Mouse (Mus musculus): ENCODE measurements around the gene Papss1. TPM values are rescaled to one million over a fixed set of nuclear protein-coding genes. Genes with fewer than 3 reads are reported as not detected.
"Not testable (repeated sequence)": the region's sequence is repeated elsewhere in the genome, so short reads cannot be mapped to it uniquely, and the experiment has no call there.

The Papss1 gene
- 39.1 and 41.5 TPM in 2 replicates for polyA plus RNA-seq (2015; fragmentation: Nextera tagmentation; extraction: Ambion mirVana)

- Histone ChIP-seq H3K27ac (replicated peaks) (peak within 1 kb of the TSS; percentile 94), H3K36me3 (0 out of 2 replicates have a peak, but pooled peaks cover 2% of the 10 kb centered on the region), H3K9ac (peak within 1 kb of the TSS; percentile 85), H3K9me3 (no peaks in the 10 kb centered on the region), H3K4me3 (peak within 1 kb of the TSS; percentile 84), H3K4me1 (peaks cover 20% of the 10 kb centered on the region), H3K4me2 (peak within 1 kb of the TSS; percentile 72), H3K27me3 (replicated peaks) (no peaks in the 10 kb centered on the region)
- under 1% methylated on average over 72 of the region's 73 CpGs for WGBS
- peak; percentile 99 for ATAC-seq (ENCODE audit: extremely low read depth, insufficient number of reproducible peaks, low FRiP score, low TSS enrichment)
Observed at GRCm38 (mm10) chr3:131564430-131565256, at the start of gene Papss1. Gene Papss1, plus strand, starts transcription at chr3:131564768.

- H3K4me3 ChIP-seq = no peak overlapping the region
- H3K4me1 ChIP-seq = no peaks in the 10 kb centered on the region
- no peak overlapping the region for H3K4me2 ChIP-seq
- no peak for ATAC-seq (ENCODE audit: extremely low read depth, insufficient number of reproducible peaks, low FRiP score, low TSS enrichment)
- no peak overlapping the region for H3K27ac ChIP-seq (replicated peaks)
- WGBS = 75% methylated on average over 7 of the region's 7 CpGs
- no peak overlapping the region for H3K9ac ChIP-seq
- H3K9me3 ChIP-seq = no peaks in the 10 kb centered on the region
- H3K27me3 ChIP-seq (replicated peaks) = no peaks in the 10 kb centered on the region
- no peaks in the 10 kb centered on the region for H3K36me3 ChIP-seq
Observed at GRCm38 (mm10) chr3:131516332-131516999, 48.1 kb upstream of the Papss1 start.

GRCm38 (mm10) chr3:131517756-131518155 is 46.8 kb upstream of the Papss1 start:
- no peak overlapping the region for H3K9ac ChIP-seq
- no peak overlapping the region for H3K4me2 ChIP-seq
- no peaks in the 10 kb centered on the region for H3K9me3 ChIP-seq
- 67% methylated on average over 6 of the region's 6 CpGs for WGBS
- no peak for ATAC-seq (ENCODE audit: extremely low read depth, insufficient number of reproducible peaks, low FRiP score, low TSS enrichment)
- H3K27me3 ChIP-seq (replicated peaks) = no peaks in the 10 kb centered on the region
- no peak overlapping the region for H3K4me3 ChIP-seq
- 0 out of 2 replicates have a peak, but pooled peaks cover 6% of the 10 kb centered on the region for H3K4me1 ChIP-seq
- H3K27ac ChIP-seq (replicated peaks) = no peak overlapping the region
- H3K36me3 ChIP-seq = no peaks in the 10 kb centered on the region

GRCm38 (mm10) chr3:131521206-131521605 is 43.4 kb upstream of the Papss1 start:
- no peak overlapping the region for H3K27ac ChIP-seq (replicated peaks)
- no peaks in the 10 kb centered on the region for H3K9me3 ChIP-seq
- H3K36me3 ChIP-seq = no peaks in the 10 kb centered on the region
- H3K4me1 ChIP-seq = 0 out of 2 replicates have a peak, but pooled peaks cover 6% of the 10 kb centered on the region
- H3K4me2 ChIP-seq = no peak overlapping the region
- H3K4me3 ChIP-seq = no peak overlapping the region
- ATAC-seq (ENCODE audit: extremely low read depth, insufficient number of reproducible peaks, low FRiP score, low TSS enrichment) = no peak
- no peak overlapping the region for H3K9ac ChIP-seq
- H3K27me3 ChIP-seq (replicated peaks) = no peaks in the 10 kb centered on the region
- 68% methylated on average over 4 of the region's 4 CpGs for WGBS

- no peak for ATAC-seq (ENCODE audit: extremely low read depth, insufficient number of reproducible peaks, low FRiP score, low TSS enrichment)
- H3K4me2 ChIP-seq = no peak overlapping the region
- H3K4me1 ChIP-seq = 0 out of 2 replicates have a peak, but pooled peaks cover 6% of the 10 kb centered on the region
- 42% methylated on average over 7 of the region's 7 CpGs for WGBS
- no peaks in the 10 kb centered on the region for H3K36me3 ChIP-seq
- H3K4me3 ChIP-seq = no peak overlapping the region
- no peak overlapping the region for H3K27ac ChIP-seq (replicated peaks)
- H3K9ac ChIP-seq = no peak overlapping the region
- H3K27me3 ChIP-seq (replicated peaks) = no peaks in the 10 kb centered on the region
- no peaks in the 10 kb centered on the region for H3K9me3 ChIP-seq
Observed at GRCm38 (mm10) chr3:131522243-131522642, 42.3 kb upstream of the Papss1 start.

GRCm38 (mm10) chr3:131523749-131524148 is 40.8 kb upstream of the Papss1 start:
- H3K4me3 ChIP-seq = no peak overlapping the region
- 0 out of 2 replicates have a peak, but pooled peaks cover 6% of the 10 kb centered on the region for H3K4me1 ChIP-seq
- H3K27ac ChIP-seq (replicated peaks) = no peak overlapping the region
- no peaks in the 10 kb centered on the region for H3K27me3 ChIP-seq (replicated peaks)
- no peak overlapping the region for H3K4me2 ChIP-seq
- WGBS = 77% methylated on average over 9 of the region's 9 CpGs
- no peaks in the 10 kb centered on the region for H3K9me3 ChIP-seq
- no peak overlapping the region for H3K9ac ChIP-seq
- no peaks in the 10 kb centered on the region for H3K36me3 ChIP-seq
- ATAC-seq (ENCODE audit: extremely low read depth, insufficient number of reproducible peaks, low FRiP score, low TSS enrichment) = no peak

- Histone ChIP-seq H3K27ac (replicated peaks) (no peak overlapping the region), H3K9ac (no peak overlapping the region), H3K4me3 (no peak overlapping the region), H3K27me3 (replicated peaks) (no peaks in the 10 kb centered on the region), H3K4me2 (no peak overlapping the region), H3K9me3 (no peaks in the 10 kb centered on the region), H3K4me1 (0 out of 2 replicates have a peak, but pooled peaks cover 6% of the 10 kb centered on the region), H3K36me3 (no peaks in the 10 kb centered on the region)
- ATAC-seq (ENCODE audit: extremely low read depth, insufficient number of reproducible peaks, low FRiP score, low TSS enrichment) = no peak
- WGBS = 64% methylated on average over 5 of the region's 5 CpGs
Observed at GRCm38 (mm10) chr3:131524210-131524609, 40.4 kb upstream of the Papss1 start.

GRCm38 (mm10) chr3:131524779-131525178 is 39.8 kb upstream of the Papss1 start:
- Histone ChIP-seq H3K9ac (no peak overlapping the region), H3K27me3 (replicated peaks) (no peaks in the 10 kb centered on the region), H3K36me3 (no peaks in the 10 kb centered on the region), H3K9me3 (no peaks in the 10 kb centered on the region), H3K27ac (replicated peaks) (no peak overlapping the region), H3K4me1 (0 out of 2 replicates have a peak, but pooled peaks cover 6% of the 10 kb centered on the region), H3K4me2 (no peak overlapping the region), H3K4me3 (no peak overlapping the region)
- WGBS = 18% methylated on average over 11 of the region's 11 CpGs
- ATAC-seq (ENCODE audit: extremely low read depth, insufficient number of reproducible peaks, low FRiP score, low TSS enrichment) = no peak

GRCm38 (mm10) chr3:131525229-131525628 is 39.3 kb upstream of the Papss1 start:
- WGBS = 59% methylated on average over 3 of the region's 3 CpGs
- ATAC-seq (ENCODE audit: extremely low read depth, insufficient number of reproducible peaks, low FRiP score, low TSS enrichment) = no peak
- Histone ChIP-seq H3K4me3 (no peak overlapping the region), H3K9ac (no peak overlapping the region), H3K4me2 (no peak overlapping the region), H3K27me3 (replicated peaks) (no peaks in the 10 kb centered on the region), H3K27ac (replicated peaks) (no peak overlapping the region), H3K9me3 (no peaks in the 10 kb centered on the region), H3K36me3 (no peaks in the 10 kb centered on the region), H3K4me1 (0 out of 2 replicates have a peak, but pooled peaks cover 6% of the 10 kb centered on the region)

GRCm38 (mm10) chr3:131541244-131541942 is 23.2 kb upstream of the Papss1 start:
- ATAC-seq (ENCODE audit: extremely low read depth, insufficient number of reproducible peaks, low FRiP score, low TSS enrichment) = no peak
- 96% methylated on average over 13 of the region's 13 CpGs for WGBS
- H3K9me3 ChIP-seq = 0 out of 2 replicates have a peak, but pooled peaks cover 6% of the 10 kb centered on the region
- no peaks in the 10 kb centered on the region for H3K36me3 ChIP-seq
- H3K4me1 ChIP-seq = no peaks in the 10 kb centered on the region
- H3K9ac ChIP-seq = no peak overlapping the region
- no peak overlapping the region for H3K4me3 ChIP-seq
- no peak overlapping the region for H3K27ac ChIP-seq (replicated peaks)
- H3K27me3 ChIP-seq (replicated peaks) = no peaks in the 10 kb centered on the region
- no peak overlapping the region for H3K4me2 ChIP-seq

- not testable (repeated sequence) for H3K4me1 ChIP-seq; H3K27ac ChIP-seq (replicated peaks); H3K4me2 ChIP-seq; H3K27me3 ChIP-seq (replicated peaks); ATAC-seq (ENCODE audit: extremely low read depth, insufficient number of reproducible peaks, low FRiP score, low TSS enrichment); H3K36me3 ChIP-seq; H3K4me3 ChIP-seq; H3K9ac ChIP-seq; H3K9me3 ChIP-seq
- 89% methylated on average over 17 of the region's 17 CpGs for WGBS
Observed at GRCm38 (mm10) chr3:131547562-131547961, 17.0 kb upstream of the Papss1 start.
